Comparison of ENCODE assay signal across 15 mouse cellular contexts in the genomic region with DNA sequence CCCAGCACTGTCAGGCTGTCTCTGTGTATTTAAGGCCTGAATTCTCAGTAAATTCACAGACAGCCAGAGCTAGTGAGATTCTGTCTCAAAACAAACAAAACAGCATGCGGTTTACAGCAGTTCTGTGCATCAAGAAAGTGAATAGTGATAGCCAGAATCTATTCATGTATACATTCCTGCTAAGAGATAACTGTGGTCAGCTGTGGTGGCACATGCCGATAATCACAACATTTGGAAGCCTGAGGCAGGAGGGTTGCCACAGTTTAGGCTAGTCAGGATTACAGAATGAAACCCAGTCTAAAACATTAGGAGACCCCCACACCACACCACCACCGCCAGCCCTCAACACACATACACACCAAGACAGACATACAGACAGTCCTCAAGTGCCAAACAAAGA. TPM values are rescaled to one million over a fixed set of nuclear protein-coding genes. Genes with fewer than 3 reads are reported as not detected.
DNase-seq lines count a peak whose midpoint lies in the region; ATAC-seq and TF ChIP-seq lines count a peak whose summit lies in the region.
"Had no signal": no experiment of that assay in that cellular context is flagged by ENCODE, and none has a peak within 500 bp of the region (broad histone marks: within the 10 kb centered on the region; RNA-seq: fewer than 3 reads in every experiment).

No protein-coding gene starts in this region.

- no peaks in the 10 kb centered on the region for H3K9me3 ChIP-seq in heart, postnatal 0 days (replicated peaks; ENCODE audit: control insufficient read depth, low read length)
- H3K9me3 ChIP-seq in MEL (replicated peaks; ENCODE audit: insufficient read depth, low read length): no peaks in the 10 kb centered on the region
- H3K9me3 ChIP-seq in liver, embryonic 15.5 days (replicated peaks): no peaks in the 10 kb centered on the region
- H3K9me3 ChIP-seq: embryonic facial prominence, embryonic 13.5 days; forebrain, embryonic 13.5 days; neural tube, embryonic 12.5 days had no signal

- no peaks in the 10 kb centered on the region for H3K27me3 ChIP-seq in heart, postnatal 0 days (ENCODE audit: control insufficient read depth, insufficient read depth, low read length)
- no peaks in the 10 kb centered on the region for H3K27me3 ChIP-seq in MEL (ENCODE audit: control insufficient read depth in 1 of 2, insufficient read depth in 2 of 2, low read length in 2 of 2)
- no peaks in the 10 kb centered on the region for H3K27me3 ChIP-seq in liver, embryonic 15.5 days
- H3K27me3 ChIP-seq: CH12.LX; embryonic facial prominence, embryonic 13.5 days; forebrain, embryonic 13.5 days; neural tube, embryonic 12.5 days had no signal

- no peak for ATAC-seq in heart, postnatal 0 days (ENCODE audit: insufficient read depth, low read depth)
- no peak; the same call in 1 of the 2 replicates for ATAC-seq in liver, embryonic 15.5 days (ENCODE audit: insufficient read depth)
- ATAC-seq: forebrain, embryonic 13.5 days had no signal

- no peaks in the 10 kb centered on the region for H3K36me3 ChIP-seq in heart, postnatal 0 days (replicated peaks; ENCODE audit: control insufficient read depth, insufficient read depth, low read length)
- peaks cover 0 to 67% of the 10 kb centered on the region in 2 experiments; a peak in 2 of 4 replicates for H3K36me3 ChIP-seq in MEL (ENCODE audit: control insufficient read depth in 1 of 2, insufficient read depth in 2 of 2, low read length in 2 of 2)
- H3K36me3 ChIP-seq in liver, embryonic 15.5 days (replicated peaks): no peaks in the 10 kb centered on the region
- H3K36me3 ChIP-seq: embryonic facial prominence, embryonic 13.5 days; neural tube, embryonic 12.5 days had no signal

- H3K9ac ChIP-seq in heart, postnatal 0 days (replicated peaks; ENCODE audit: low read depth, low read length): peak overlapping the region; percentile 26; the same call in 1 of the 2 replicates
- H3K9ac ChIP-seq in MEL (ENCODE audit: control insufficient read depth, low read depth, low read length, poor library complexity, severe bottlenecking): no peak overlapping the region
- no peak overlapping the region for H3K9ac ChIP-seq in liver, embryonic 15.5 days
- H3K9ac ChIP-seq: embryonic facial prominence, embryonic 13.5 days; forebrain, embryonic 13.5 days; neural tube, embryonic 12.5 days had no signal

- no peak for TF ChIP-seq RAD21 in MEL (IDR thresholded peaks at IDR 0.05; ENCODE audit: low read depth, low read length)

- no peak for TF ChIP-seq CTCF in heart, postnatal 0 days (IDR thresholded peaks at IDR 0.05; ENCODE audit: low read depth)
- no peak for TF ChIP-seq CTCF in MEL (IDR thresholded peaks at IDR 0.05 in 2 of 3, conservative IDR thresholded peaks at IDR 0.05 in 1 of 3; ENCODE audit: control insufficient read depth in 1 of 3, insufficient read depth in 1 of 3, low read depth in 2 of 3, low read length in 3 of 3, poor library complexity in 1 of 3, severe bottlenecking in 1 of 3)
- no peak for TF ChIP-seq CTCF in cortical plate, adult 2 months (IDR thresholded peaks at IDR 0.05; ENCODE audit: extremely low read depth, insufficient read depth, low read length)

- H3K4me2 ChIP-seq in heart, postnatal 0 days (ENCODE audit: low read depth, low read length): no peak overlapping the region
- no peak overlapping the region for H3K4me2 ChIP-seq in liver, embryonic 15.5 days
- H3K4me2 ChIP-seq: embryonic facial prominence, embryonic 13.5 days; forebrain, embryonic 13.5 days; neural tube, embryonic 12.5 days had no signal

- H3K4me1 ChIP-seq in heart, postnatal 0 days (ENCODE audit: control insufficient read depth, insufficient read depth): peaks cover 88% of the 10 kb centered on the region
- peaks cover 37 to 69% of the 10 kb centered on the region in 2 experiments for H3K4me1 ChIP-seq in MEL (ENCODE audit: control insufficient read depth in 1 of 2, insufficient read depth in 2 of 2, low read length in 2 of 2)
- H3K4me1 ChIP-seq in cortical plate, adult 2 months (ENCODE audit: control insufficient read depth, insufficient read depth, low read length): peaks cover 28% of the 10 kb centered on the region
- H3K4me1 ChIP-seq in liver, embryonic 15.5 days (replicated peaks): peaks cover 98% of the 10 kb centered on the region

- H3K79me2 ChIP-seq in MEL (ENCODE audit: control insufficient read depth, insufficient read depth, low read length, poor library complexity): peaks cover 33% of the 10 kb centered on the region

- 65% methylated on average over 3 of the region's 3 CpGs for WGBS in heart, postnatal 0 days
- WGBS in liver, embryonic 15.5 days (ENCODE audit: insufficient replicate concordance): 36% methylated on average over 3 of the region's 3 CpGs

- no peak overlapping the region for H3K4me3 ChIP-seq in heart, postnatal 0 days (ENCODE audit: low read depth, low read length)
- no peak overlapping the region for H3K4me3 ChIP-seq in MEL (ENCODE audit: control insufficient read depth in 1 of 2, insufficient read depth in 1 of 2, low read depth in 2 of 2, low read length in 2 of 2)
- no peak overlapping the region for H3K4me3 ChIP-seq in cortical plate, adult 2 months (ENCODE audit: insufficient read depth, low read length)
- no peak overlapping the region for H3K4me3 ChIP-seq in liver, embryonic 15.5 days (replicated peaks)
- H3K4me3 ChIP-seq: embryonic facial prominence, embryonic 13.5 days; forebrain, embryonic 13.5 days; neural tube, embryonic 12.5 days had no signal

- peak overlapping the region; percentile 98 for H3K27ac ChIP-seq in heart, postnatal 0 days (ENCODE audit: low read depth)
- H3K27ac ChIP-seq in MEL (ENCODE audit: control insufficient read depth, low read depth, low read length): no peak overlapping the region; the same call in 1 of the 2 replicates
- peak overlapping the region; percentile 31; the same call in 1 of the 2 replicates for H3K27ac ChIP-seq in cortical plate, adult 2 months (ENCODE audit: insufficient read depth, low read length)
- peak overlapping the region; percentile 11 for H3K27ac ChIP-seq in liver, embryonic 15.5 days (replicated peaks)
- H3K27ac ChIP-seq: embryonic facial prominence, embryonic 13.5 days; forebrain, embryonic 13.5 days; neural tube, embryonic 12.5 days had no signal

- no peak for TF ChIP-seq EP300 in heart, postnatal 0 days (IDR thresholded peaks at IDR 0.05; ENCODE audit: low read depth)
- peak in 1 of 2 experiments; percentile 53; a peak in 3 of 4 replicates for TF ChIP-seq EP300 in MEL (IDR thresholded peaks at IDR 0.05; ENCODE audit: low read depth in 1 of 2, low read length in 2 of 2)

- no peak for TF ChIP-seq POLR2A in MEL (IDR thresholded peaks at IDR 0.05; ENCODE audit: control insufficient read depth in 1 of 2, insufficient read depth in 1 of 2, low read depth in 1 of 2, low read length in 2 of 2, poor library complexity in 1 of 2)
- TF ChIP-seq POLR2A in cortical plate, adult 2 months (IDR thresholded peaks at IDR 0.05; ENCODE audit: extremely low read depth, insufficient read depth, low read length): no peak

- DNase-seq in heart, postnatal 0 days (ENCODE audit: low spot score): no peak
- no peak for DNase-seq in heart, adult 11 months
- DNase-seq in MEL (ENCODE audit: low read depth, low spot score): no peak
- no peak for DNase-seq in urinary bladder, postnatal 25 days (ENCODE audit: low spot score)
- DNase-seq in embryo, embryonic 10.5 days (ENCODE audit: low spot score): no peak
- DNase-seq in lung, postnatal 14 days: no peak
- DNase-seq: cerebellum, adult 9-11 months; kidney, postnatal 4 days; thymus, adult 18-20 months had no signal

TF ChIP-seq in MEL, 35 proteins besides CTCF, POLR2A, EP300 and RAD21 (continues in another document):
- TF ChIP-seq POLR2AphosphoS2 (IDR thresholded peaks at IDR 0.05; ENCODE audit: low read length) (no peak), SIN3A (IDR thresholded peaks at IDR 0.05; ENCODE audit: low read length) (no peak), CHD1 (IDR thresholded peaks at IDR 0.05; ENCODE audit: low read depth, low read length) (no peak), TBP (IDR thresholded peaks at IDR 0.05; ENCODE audit: low read depth, low read length) (no peak), MYB (IDR thresholded peaks at IDR 0.05; ENCODE audit: low read depth, low read length) (no peak), ZC3H11A (IDR thresholded peaks at IDR 0.05; ENCODE audit: low read depth, low read length) (no peak), E2F4 (IDR thresholded peaks at IDR 0.05; ENCODE audit: borderline replicate concordance, low read depth, low read length) (no peak), MAZ (IDR thresholded peaks at IDR 0.05; ENCODE audit: low read depth, low read length) (no peak), NELFE (IDR thresholded peaks at IDR 0.05; ENCODE audit: low read depth, low read length) (no peak), NRF1 (IDR thresholded peaks at IDR 0.05; ENCODE audit: insufficient read depth, low read depth, low read length, poor library complexity, severe bottlenecking) (no peak), TCF12 (IDR thresholded peaks at IDR 0.05; ENCODE audit: low read depth, low read length) (peak; percentile 47; the same call in 1 of the 2 replicates), GABPA (IDR thresholded peaks at IDR 0.05; ENCODE audit: low read depth, low read length) (no peak), USF1 (IDR thresholded peaks at IDR 0.05; ENCODE audit: low read depth, low read length) (no peak; the same call in 1 of the 2 replicates), ETS1 (IDR thresholded peaks at IDR 0.05; ENCODE audit: low read depth, low read length) (peak; percentile 67), HCFC1 (IDR thresholded peaks at IDR 0.05; ENCODE audit: low read depth, low read length) (no peak), RCOR1 (IDR thresholded peaks at IDR 0.05; ENCODE audit: low read depth, low read length) (peak; percentile 55; the same call in 1 of the 2 replicates)

RNA-seq across cellular contexts. Expression of a gene that starts 31.6 kb away (rescaled TPM):
- 363 and 431 TPM in 2 replicates for total RNA-seq in heart, postnatal 0 days (2014; rRNA removed; ENCODE audit: low replicate concordance)
- polyA plus RNA-seq in heart, postnatal 0 days (2015; fragmentation: Nextera tagmentation; extraction: Ambion mirVana): 495 and 511 TPM in 2 replicates
- 74.6 and 79.5 TPM in 2 replicates for total RNA-seq in MEL (2012; rRNA removed)
- 100 to 1,000 TPM in 1 of 2 experiments, not detected in 1; 160 TPM for polyA plus RNA-seq in MEL (2012; ENCODE audit: insufficient read depth in 1 of 2, insufficient read length in 2 of 2, low read depth in 1 of 2, low replicate concordance in 2 of 2, missing spikeins in 1 of 2)
- 143 and 146 TPM in 2 replicates for polyA plus RNA-seq in cortical plate, adult 2 months (2012; rRNA removed)
- polyA plus RNA-seq in liver, embryonic 15.5 days (2015; fragmentation: Nextera tagmentation; extraction: Ambion mirVana): 93.3 and 95.5 TPM in 2 replicates

RNA-seq across cellular contexts. Expression of a gene that starts 44.8 kb away (rescaled TPM):
- total RNA-seq in heart, postnatal 0 days (2014; rRNA removed; ENCODE audit: low replicate concordance): 181 and 193 TPM in 2 replicates
- polyA plus RNA-seq in heart, postnatal 0 days (2015; fragmentation: Nextera tagmentation; extraction: Ambion mirVana): 61.3 and 62.4 TPM in 2 replicates
- 326 and 348 TPM in 2 replicates for total RNA-seq in MEL (2012; rRNA removed)
- 100 to 1,000 TPM; 637 to 650 TPM for polyA plus RNA-seq in MEL (2012; ENCODE audit: insufficient read depth in 1 of 2, insufficient read length in 2 of 2, low read depth in 1 of 2, low replicate concordance in 2 of 2, missing spikeins in 1 of 2)
- 209 and 210 TPM in 2 replicates for polyA plus RNA-seq in cortical plate, adult 2 months (2012; rRNA removed)
- polyA plus RNA-seq in liver, embryonic 15.5 days (2015; fragmentation: Nextera tagmentation; extraction: Ambion mirVana): 126 and 129 TPM in 2 replicates
